In the genomic region with DNA sequence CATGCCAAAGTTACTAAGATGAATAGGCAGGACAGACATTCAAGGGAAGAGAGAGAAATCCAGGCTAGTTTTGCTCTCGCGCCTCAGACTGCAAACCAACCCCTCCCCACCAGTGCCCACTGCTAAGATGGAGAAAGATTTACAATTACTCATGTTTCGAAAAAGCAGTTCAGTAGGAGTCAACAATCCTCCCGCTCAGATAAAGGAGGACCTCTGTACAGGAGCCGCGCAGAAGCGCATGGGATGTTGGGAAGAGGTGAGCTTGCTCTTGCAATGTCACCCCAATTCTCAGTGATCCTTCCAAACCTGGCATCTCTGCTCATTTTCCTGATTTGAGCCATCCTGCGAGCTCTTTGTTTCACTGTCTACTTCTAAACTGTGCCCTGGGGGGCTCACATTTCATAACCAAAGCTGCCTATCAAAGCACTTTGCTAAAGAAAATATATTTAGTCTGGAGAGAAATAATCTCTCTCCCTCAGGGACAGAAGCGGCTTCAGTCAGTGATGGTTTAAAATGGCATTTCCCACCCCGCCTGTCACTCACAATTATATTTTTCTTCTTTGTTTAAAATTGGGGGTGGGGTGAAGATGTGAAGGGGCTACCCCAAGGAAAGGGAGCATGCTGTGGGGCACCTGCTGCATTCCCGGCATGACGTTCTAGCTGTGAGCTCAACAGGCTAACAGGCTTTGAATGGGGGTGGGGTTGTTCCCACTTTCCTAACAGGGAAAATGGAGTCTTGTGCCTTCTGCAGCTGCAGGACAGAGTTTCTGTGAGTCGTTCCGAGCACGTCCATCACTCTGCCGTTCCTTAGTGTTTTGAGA, we compare ENCODE assay signal across 23 mouse cellular contexts.
DNase-seq lines count a peak whose midpoint lies in the region; ATAC-seq and TF ChIP-seq lines count a peak whose summit lies in the region.
"Had no signal": no experiment of that assay in that cellular context is flagged by ENCODE, and none has a peak within 500 bp of the region (broad histone marks: within the 10 kb centered on the region; RNA-seq: fewer than 3 reads in every experiment).

No protein-coding gene starts in this region.

- DNase-seq in kidney, adult 11 months: no peak
- peak; percentile 43 for DNase-seq in brain, embryonic 14.5 days (ENCODE audit: low read depth)
- peak; percentile 53 for DNase-seq in embryonic facial prominence, embryonic 14.5 days (ENCODE audit: low spot score)
- no peak for DNase-seq in adrenal gland, adult 18-20 months (ENCODE audit: low spot score in 2 of 2)
- DNase-seq in ovary, postnatal 14 days (ENCODE audit: low spot score): no peak
- DNase-seq: B cell, adult 2 months; cerebellum, adult 2 months; gastrocnemius, postnatal 14 days; heart, adult 2 months; heart, postnatal 36 days; kidney, postnatal 25 days; lung, adult 2 months; lung, postnatal 36 days; right cerebral cortex, postnatal 4 days; thymus, postnatal 14 days had no signal

- WGBS in kidney, embryonic 15.5 days: 37% methylated on average over 16 of the region's 16 CpGs
- WGBS in embryonic facial prominence, embryonic 14.5 days: 36% methylated on average over 16 of the region's 16 CpGs
- WGBS in midbrain, embryonic 15.5 days: 54% methylated on average over 16 of the region's 16 CpGs
- 67% methylated on average over 16 of the region's 16 CpGs for WGBS in forebrain, embryonic 15.5 days

- H3K27ac ChIP-seq in kidney, embryonic 15.5 days: no peak overlapping the region
- no peak overlapping the region for H3K27ac ChIP-seq in embryonic facial prominence, embryonic 14.5 days (replicated peaks; ENCODE audit: low read depth, low read length)
- H3K27ac ChIP-seq in midbrain, embryonic 15.5 days: 0 out of 2 replicates have a peak overlapping the region, but pooled peaks have one; percentile 36
- H3K27ac ChIP-seq in forebrain, embryonic 15.5 days (replicated peaks): no peak overlapping the region
- H3K27ac ChIP-seq: forebrain, embryonic 12.5 days; heart, adult 2 months; limb, embryonic 12.5 days; liver, embryonic 12.5 days; neural tube, embryonic 15.5 days had no signal

- H3K9me3 ChIP-seq in kidney, embryonic 15.5 days (replicated peaks): no peaks in the 10 kb centered on the region
- no peaks in the 10 kb centered on the region for H3K9me3 ChIP-seq in embryonic facial prominence, embryonic 14.5 days (ENCODE audit: control insufficient read depth, low read length)
- no peaks in the 10 kb centered on the region for H3K9me3 ChIP-seq in midbrain, embryonic 15.5 days
- no peaks in the 10 kb centered on the region for H3K9me3 ChIP-seq in forebrain, embryonic 15.5 days
- H3K9me3 ChIP-seq: forebrain, embryonic 12.5 days; limb, embryonic 12.5 days; liver, embryonic 12.5 days; neural tube, embryonic 15.5 days had no signal

- no peaks in the 10 kb centered on the region for H3K27me3 ChIP-seq in kidney, embryonic 15.5 days
- H3K27me3 ChIP-seq in embryonic facial prominence, embryonic 14.5 days (replicated peaks; ENCODE audit: control insufficient read depth, insufficient read depth, low read length): no peaks in the 10 kb centered on the region
- no peaks in the 10 kb centered on the region for H3K27me3 ChIP-seq in midbrain, embryonic 15.5 days (replicated peaks)
- no peaks in the 10 kb centered on the region for H3K27me3 ChIP-seq in forebrain, embryonic 15.5 days
- H3K27me3 ChIP-seq: forebrain, embryonic 12.5 days; limb, embryonic 12.5 days; liver, embryonic 12.5 days; neural tube, embryonic 15.5 days had no signal

- ATAC-seq in kidney, embryonic 15.5 days (replicated peaks; ENCODE audit: low FRiP score): no peak
- ATAC-seq in embryonic facial prominence, embryonic 14.5 days (ENCODE audit: low read depth): peak; percentile 53
- ATAC-seq in midbrain, embryonic 15.5 days (replicated peaks): peak; percentile 60
- no peak for ATAC-seq in forebrain, embryonic 15.5 days (replicated peaks)
- ATAC-seq: intestine, embryonic 16.5 days; liver, embryonic 12.5 days had no signal

- no peak overlapping the region for H3K4me3 ChIP-seq in kidney, embryonic 15.5 days (replicated peaks)
- no peak overlapping the region for H3K4me3 ChIP-seq in embryonic facial prominence, embryonic 14.5 days (ENCODE audit: low read depth, low read length)
- no peak overlapping the region for H3K4me3 ChIP-seq in midbrain, embryonic 15.5 days
- H3K4me3 ChIP-seq in forebrain, embryonic 15.5 days: no peak overlapping the region
- H3K4me3 ChIP-seq: forebrain, embryonic 12.5 days; heart, adult 2 months; limb, embryonic 12.5 days; liver, embryonic 12.5 days; neural tube, embryonic 15.5 days had no signal

- H3K36me3 ChIP-seq in kidney, embryonic 15.5 days: no peaks in the 10 kb centered on the region
- no peaks in the 10 kb centered on the region for H3K36me3 ChIP-seq in embryonic facial prominence, embryonic 14.5 days (ENCODE audit: control insufficient read depth, insufficient read depth, low read length)
- H3K36me3 ChIP-seq in midbrain, embryonic 15.5 days (replicated peaks): no peaks in the 10 kb centered on the region
- H3K36me3 ChIP-seq in forebrain, embryonic 15.5 days: no peaks in the 10 kb centered on the region
- H3K36me3 ChIP-seq: forebrain, embryonic 12.5 days; limb, embryonic 12.5 days; liver, embryonic 12.5 days; neural tube, embryonic 15.5 days had no signal

- 0 out of 2 replicates have a peak overlapping the region, but pooled peaks have one; percentile 27 for H3K4me2 ChIP-seq in kidney, embryonic 15.5 days
- H3K4me2 ChIP-seq in embryonic facial prominence, embryonic 14.5 days (ENCODE audit: low read depth, low read length): 0 out of 2 replicates have a peak overlapping the region, but pooled peaks have one; percentile 10
- H3K4me2 ChIP-seq in midbrain, embryonic 15.5 days: peak overlapping the region; percentile 20
- no peak overlapping the region for H3K4me2 ChIP-seq in forebrain, embryonic 15.5 days (replicated peaks)
- H3K4me2 ChIP-seq: forebrain, embryonic 12.5 days; limb, embryonic 12.5 days; liver, embryonic 12.5 days; neural tube, embryonic 15.5 days had no signal

- H3K9ac ChIP-seq in kidney, embryonic 15.5 days: no peak overlapping the region
- no peak overlapping the region for H3K9ac ChIP-seq in embryonic facial prominence, embryonic 14.5 days (ENCODE audit: low read depth, low read length)
- H3K9ac ChIP-seq in midbrain, embryonic 15.5 days: no peak overlapping the region
- H3K9ac ChIP-seq in forebrain, embryonic 15.5 days (replicated peaks): no peak overlapping the region
- H3K9ac ChIP-seq: forebrain, embryonic 12.5 days; limb, embryonic 12.5 days; liver, embryonic 12.5 days; neural tube, embryonic 15.5 days had no signal

- no peak for TF ChIP-seq POLR2A in brain, embryonic 14.5 days (IDR thresholded peaks at IDR 0.05; ENCODE audit: borderline replicate concordance, extremely low read depth, insufficient read depth, insufficient read length, poor library complexity, severe bottlenecking)

- H3K4me1 ChIP-seq in kidney, embryonic 15.5 days: peaks cover 9% of the 10 kb centered on the region
- H3K4me1 ChIP-seq in embryonic facial prominence, embryonic 14.5 days (ENCODE audit: control insufficient read depth, insufficient read depth, low read length): no peaks in the 10 kb centered on the region
- peaks cover 12% of the 10 kb centered on the region for H3K4me1 ChIP-seq in midbrain, embryonic 15.5 days
- H3K4me1 ChIP-seq in forebrain, embryonic 15.5 days: no peaks in the 10 kb centered on the region
- H3K4me1 ChIP-seq: forebrain, embryonic 12.5 days; liver, embryonic 12.5 days had no signal

- TF ChIP-seq CTCF in brain, embryonic 14.5 days (IDR thresholded peaks at IDR 0.05; ENCODE audit: borderline replicate concordance, extremely low read depth, insufficient read depth, insufficient read length): no peak

Comparison
In these comparisons a context has a peak if more than half of its experiments do, and no peak if none do; other contexts are left out.
1. ATAC-seq: peak in embryonic facial prominence, embryonic 14.5 days (single experiment) and midbrain, embryonic 15.5 days (single experiment); none in kidney, embryonic 15.5 days (single experiment) and forebrain, embryonic 15.5 days (single experiment).
2. DNase-seq: peak in brain, embryonic 14.5 days (single experiment) and embryonic facial prominence, embryonic 14.5 days (single experiment); none in kidney, adult 11 months (single experiment), adrenal gland, adult 18-20 months (0 of 2) and ovary, postnatal 14 days (single experiment).